2 mouse cellular contexts compared by ENCODE assay signal in the genomic region with DNA sequence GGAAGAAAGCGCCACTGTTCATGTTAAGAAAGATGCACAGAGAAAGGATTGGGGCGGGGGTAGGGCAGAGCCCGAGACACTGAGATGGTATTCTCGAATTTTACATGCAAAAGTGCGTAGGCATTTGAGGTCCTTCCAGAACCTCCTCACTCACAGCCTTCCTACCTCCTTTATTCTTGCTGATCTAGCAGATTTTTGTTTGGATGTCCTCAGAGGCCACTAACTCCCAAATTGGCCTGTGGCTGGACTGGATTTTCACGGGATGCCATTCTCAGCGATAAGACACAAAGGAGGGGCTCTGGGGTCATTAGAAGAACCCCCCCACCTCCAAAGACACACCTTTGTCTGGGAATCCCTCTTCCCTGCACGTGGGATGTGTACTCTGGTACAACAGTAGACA.
TF ChIP-seq lines count a peak whose summit lies in the region.

No protein-coding gene starts in this region.

TF ChIP-seq in CH12.LX, 34 proteins besides CTCF, POLR2A, EP300 and RAD21 (continued from another document):
- TF ChIP-seq MAFK (IDR thresholded peaks at IDR 0.05; ENCODE audit: insufficient replicate concordance, low read length) (peak; percentile 75), POLR2AphosphoS2 (IDR thresholded peaks at IDR 0.05; ENCODE audit: low read depth, low read length) (no peak), JUN (IDR thresholded peaks at IDR 0.05; ENCODE audit: insufficient read depth, low read depth, low read length) (no peak), BHLHE40 (IDR thresholded peaks at IDR 0.05; ENCODE audit: low read depth, low read length) (no peak), TCF12 (IDR thresholded peaks at IDR 0.05; ENCODE audit: low read depth, low read length) (no peak), ELF1 (IDR thresholded peaks at IDR 0.05; ENCODE audit: low read depth, low read length) (no peak), MAZ (IDR thresholded peaks at IDR 0.05; ENCODE audit: low read depth, low read length) (no peak)

TF ChIP-seq in ES-E14, 5 proteins besides CTCF, POLR2A, EP300 and RAD21 (continued from another document):
- TF ChIP-seq MAFK (IDR thresholded peaks at IDR 0.05; ENCODE audit: insufficient read depth, low read depth, low read length): peak; percentile 85
